Mouse (Mus musculus): ENCODE measurements around the gene Peg10.

DNA sequence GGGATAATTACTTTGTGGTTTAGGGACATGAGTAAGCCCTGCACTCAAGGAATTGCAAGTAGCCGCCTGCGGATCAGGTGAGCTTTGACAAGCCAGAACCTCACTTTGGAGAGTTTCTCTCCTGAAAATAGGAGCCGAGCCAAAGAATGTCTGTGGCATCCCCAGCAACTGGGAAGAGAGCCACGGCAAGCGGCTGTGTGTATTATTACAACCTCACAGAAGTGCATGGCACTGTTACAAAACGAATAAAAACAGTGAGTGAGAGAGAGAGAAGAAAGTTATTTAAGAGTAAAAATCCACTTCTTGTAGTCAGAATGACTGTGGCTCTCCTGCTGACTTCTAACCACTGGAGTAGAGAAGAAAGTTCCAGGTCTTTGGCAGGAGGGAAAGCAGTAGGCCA lies 6.6 kb upstream of the Peg10 start:
- TF ChIP-seq CTCF (IDR thresholded peaks at IDR 0.05; ENCODE audit: low read depth): no peak
- no peak for TF ChIP-seq EP300 (IDR thresholded peaks at IDR 0.05; ENCODE audit: low read depth)
